In genomic region chr2:19415063-19415521, GRCm38 (mm10) we compare ENCODE assay signal across 8 mouse cellular contexts. TPM values are rescaled to one million over a fixed set of nuclear protein-coding genes. Genes with fewer than 3 reads are reported as not detected.
DNase-seq lines count a peak whose midpoint lies in the region; ATAC-seq lines count a peak whose summit lies in the region.

No protein-coding gene starts in this region.

- DNase-seq in right cerebral cortex, adult 18-20 months = peak; percentile 47
- DNase-seq in right cerebral cortex, postnatal 14 days = no peak
- peak; percentile 46 for DNase-seq in c-Kit-negative CD71-positive TER-119-positive erythroid progenitor cells, embryonic 14.5 days (ENCODE audit: low read depth, low spot score)
- DNase-seq in fat pad, adult 2 months (ENCODE audit: extremely low read depth, low read depth, low spot score) = peak; percentile 13
- peak; percentile 86 for DNase-seq in hindbrain, embryonic 11.5 days (ENCODE audit: low spot score)
- peak; percentile 53 for DNase-seq in layer of hippocampus, adult 9-11 months

- 3% methylated on average over 6 of the region's 6 CpGs for WGBS in hindbrain, embryonic 11.5 days
- 2% methylated on average over 6 of the region's 6 CpGs for WGBS in stomach, embryonic 14.5 days

- no peaks in the 10 kb centered on the region for H3K36me3 ChIP-seq in hindbrain, embryonic 11.5 days (ENCODE audit: control insufficient read depth, insufficient read depth, low read length)
- H3K36me3 ChIP-seq in stomach, embryonic 14.5 days (ENCODE audit: control insufficient read depth, insufficient read depth, low read length) = no peaks in the 10 kb centered on the region

- peak overlapping the region; percentile 32; the same call in 1 of the 2 replicates for H3K9ac ChIP-seq in hindbrain, embryonic 11.5 days (ENCODE audit: low read depth, low read length)
- H3K9ac ChIP-seq in stomach, embryonic 14.5 days (replicated peaks; ENCODE audit: low read depth, low read length) = no peak overlapping the region

- no peak overlapping the region for H3K27ac ChIP-seq in hindbrain, embryonic 11.5 days (ENCODE audit: low read depth, low read length)
- no peak overlapping the region for H3K27ac ChIP-seq in stomach, embryonic 14.5 days (ENCODE audit: low read length)

- peak overlapping the region; percentile 15 for H3K4me2 ChIP-seq in hindbrain, embryonic 11.5 days (replicated peaks; ENCODE audit: low read depth, low read length)
- H3K4me2 ChIP-seq in stomach, embryonic 14.5 days (replicated peaks; ENCODE audit: low read depth, low read length) = peak overlapping the region; percentile 43

- 0 out of 2 replicates have a peak, but pooled peaks cover 2% of the 10 kb centered on the region for H3K4me1 ChIP-seq in hindbrain, embryonic 11.5 days (replicated peaks; ENCODE audit: control insufficient read depth, insufficient read depth, low read length)
- H3K4me1 ChIP-seq in stomach, embryonic 14.5 days (ENCODE audit: control insufficient read depth, insufficient read depth, low read length) = no peaks in the 10 kb centered on the region

- H3K9me3 ChIP-seq in hindbrain, embryonic 11.5 days (ENCODE audit: control insufficient read depth, low read length) = no peaks in the 10 kb centered on the region
- no peaks in the 10 kb centered on the region for H3K9me3 ChIP-seq in stomach, embryonic 14.5 days (ENCODE audit: control insufficient read depth, low read depth, low read length)

- no peak overlapping the region; the same call in 1 of the 2 replicates for H3K4me3 ChIP-seq in hindbrain, embryonic 11.5 days (ENCODE audit: low read depth, low read length)
- peak overlapping the region; percentile 20; the same call in 1 of the 2 replicates for H3K4me3 ChIP-seq in stomach, embryonic 14.5 days (ENCODE audit: low read depth, low read length)

- ATAC-seq in hindbrain, embryonic 11.5 days (ENCODE audit: low FRiP score) = peak; percentile 66
- ATAC-seq in megakaryocyte progenitor cell, adult 5-6 weeks (replicated peaks; ENCODE audit: poor library complexity) = peak; percentile 92
- no peak for ATAC-seq in stomach, embryonic 14.5 days (ENCODE audit: insufficient number of reproducible peaks, insufficient read depth, low FRiP score, low read depth)

- no peaks in the 10 kb centered on the region; the same call in 1 of the 2 replicates for H3K27me3 ChIP-seq in hindbrain, embryonic 11.5 days (ENCODE audit: control insufficient read depth, insufficient read depth, low read length)
- no peaks in the 10 kb centered on the region for H3K27me3 ChIP-seq in stomach, embryonic 14.5 days (ENCODE audit: control insufficient read depth, insufficient read depth, low read length)

RNA-seq across cellular contexts. Expression of gene Ptf1a, which starts 30.4 kb away (rescaled TPM):
- polyA plus RNA-seq in hindbrain, embryonic 11.5 days (2014; fragmentation: Nextera tagmentation; extraction: Ambion mirVana) = 15.5 and 18.0 TPM in 2 replicates
- total RNA-seq in megakaryocyte progenitor cell, adult 5-6 weeks (2015) = not detected in 2 replicates
- total RNA-seq in megakaryocyte progenitor cell, adult 5-6 weeks (2017) = not detected in 2 replicates
- 5.5 TPM in 1 of 2 replicates, not detected in the other for polyA plus RNA-seq in stomach, embryonic 14.5 days (2014; fragmentation: Nextera tagmentation; extraction: Ambion mirVana)

RNA-seq across cellular contexts. Expression of gene Msrb2, which starts 43.9 kb away (rescaled TPM):
- polyA plus RNA-seq in hindbrain, embryonic 11.5 days (2014; fragmentation: Nextera tagmentation; extraction: Ambion mirVana) = 13.6 and 14.8 TPM in 2 replicates
- 21.7 and 26.7 TPM in 2 replicates for total RNA-seq in megakaryocyte progenitor cell, adult 5-6 weeks (2015)
- total RNA-seq in megakaryocyte progenitor cell, adult 5-6 weeks (2017) = 15.1 and 22.4 TPM in 2 replicates
- polyA plus RNA-seq in stomach, embryonic 14.5 days (2014; fragmentation: Nextera tagmentation; extraction: Ambion mirVana) = 22.7 and 27.1 TPM in 2 replicates
